Mouse (Mus musculus) CH12.LX (cell line): Measurements from ENCODE around the gene Opn1sw.

Experiments
- CTCF ChIP-seq, 2 experiments: IDR thresholded peaks in 1 of 2; conservative IDR thresholded peaks in 1 of 2; 2 replicates each; pipeline ENCODE4 v1.5.1; 2011 to 2012; ENCODE audit warnings: low read depth in 2 of 2, low read length in 2 of 2, improper control_type of control experiment in 1 of 2, inconsistent platforms in 1 of 2, mild to moderate bottlenecking in 1 of 2, moderate library complexity in 1 of 2
- MAZ ChIP-seq: IDR thresholded peaks from 2 replicates; pipeline ENCODE4 v1.6.1; 2012; ENCODE audit warnings: low read depth, mild to moderate bottlenecking, inconsistent platforms, low read length, improper control_type of control experiment, moderate library complexity
- TCF12 ChIP-seq: IDR thresholded peaks from 2 replicates; pipeline ENCODE4 v1.6.1; 2014; ENCODE audit warnings: low read depth, mild to moderate bottlenecking, inconsistent platforms, low read length, improper control_type of control experiment
- USF1 ChIP-seq: IDR thresholded peaks from 2 replicates; pipeline ENCODE4 v1.6.1; 2014; ENCODE audit warnings: low read depth, mild to moderate bottlenecking, inconsistent platforms, low read length, improper control_type of control experiment

GRCm38 (mm10) chr6:29377386-29377785, 10.9 kb downstream of the Opn1sw start:
- no peak for TF ChIP-seq TCF12
- no peak for TF ChIP-seq USF1
- no peak for TF ChIP-seq CTCF (conservative IDR thresholded peaks at IDR 0.05 in 1 of 2, IDR thresholded peaks at IDR 0.05 in 1 of 2; ENCODE audit: low read depth in 2 of 2, low read length in 2 of 2)
- TF ChIP-seq MAZ, result no peak
